Mouse (Mus musculus) neural tube, embryonic 13.5 days (tissue): Measurements from ENCODE around the gene Lpcat2. TPM values are rescaled to one million over a fixed set of nuclear protein-coding genes. Genes with fewer than 3 reads are reported as not detected.
A peak's percentile ranks its signal among the peaks of the same experiment; 100 is the strongest.

Experiments
- ATAC-seq: fragments of 200-750 bp; cut with Nextera tagmentation; 2 replicates; pipeline ENCODE4 v1.8.0; 2017; ENCODE audit warnings: low read depth, mild to moderate bottlenecking, moderate TSS enrichment, moderate library complexity
- H3K27ac ChIP-seq: fragments of 300-500 bp; sonication (generic); replicated peaks from 2 replicates; pipeline ENCODE4 v1.5.1; 2015; ENCODE audit warnings: moderate library complexity, mild to moderate bottlenecking, inconsistent platforms
- H3K27me3 ChIP-seq: fragments of 300-500 bp; sonication (generic); 2 replicates; pipeline ENCODE4 v1.6.1; 2015; ENCODE audit warnings: mild to moderate bottlenecking, inconsistent platforms
- H3K36me3 ChIP-seq: fragments of 300-500 bp; sonication (generic); 2 replicates; pipeline ENCODE4 v1.6.1; 2015; ENCODE audit warnings: mild to moderate bottlenecking, inconsistent platforms
- H3K4me1 ChIP-seq: fragments of 300-500 bp; sonication (generic); replicated peaks from 2 replicates; pipeline ENCODE4 v1.6.1; 2015; ENCODE audit warnings: inconsistent platforms
- H3K4me2 ChIP-seq: fragments of 300-500 bp; sonication (generic); 2 replicates; pipeline ENCODE4 v1.6.1; 2015; ENCODE audit warnings: inconsistent platforms, mild to moderate bottlenecking, moderate library complexity
- H3K4me3 ChIP-seq: fragments of 300-500 bp; sonication (generic); 2 replicates; pipeline ENCODE4 v1.5.1; 2015; ENCODE audit warnings: mild to moderate bottlenecking, inconsistent platforms
- H3K9ac ChIP-seq: fragments of 300-500 bp; sonication (generic); 2 replicates; pipeline ENCODE4 v1.6.1; 2015; ENCODE audit warnings: moderate library complexity, mild to moderate bottlenecking, inconsistent platforms
- H3K9me3 ChIP-seq: fragments of 300-500 bp; sonication (generic); 2 replicates; pipeline ENCODE4 v1.6.1; 2016; ENCODE audit warnings: inconsistent platforms
- WGBS: fragments of 180-500 bp; shearing (Covaris S2); methylation state at CpG from one replicate; pipeline ENCODE4 v1.1.7; 2015; 5-methylcytosine and 5-hydroxymethylcytosine counted together
- polyA plus RNA-seq: library from polyadenylated mRNA; unstranded; fragments of >200 nt; fragmentation: Nextera tagmentation; extraction: Ambion mirVana; gene quantifications from 2 replicates; pipeline ENCODE4 v1.2.1, GENCODE M21; 2015

The Lpcat2 gene
- 11.3 and 13.9 TPM in 2 replicates for polyA plus RNA-seq

GRCm38 (mm10) chr8:92855171-92855894 is at the start of gene Lpcat2:
Gene Lpcat2, plus strand, starts transcription at chr8:92855339.
- Histone ChIP-seq H3K4me1 (peaks cover 37% of the 10 kb centered on the region), H3K27ac (0 out of 2 replicates have a peak within 1 kb of the TSS, but pooled peaks have one; percentile 13), H3K9me3 (0 out of 2 replicates have a peak, but pooled peaks cover 5% of the 10 kb centered on the region), H3K4me2 (peak within 1 kb of the TSS; percentile 68), H3K27me3 (peaks cover 26% of the 10 kb centered on the region), H3K36me3 (no peaks in the 10 kb centered on the region), H3K4me3 (peak within 1 kb of the TSS; percentile 67), H3K9ac (peak within 1 kb of the TSS; percentile 83)
- peak; percentile 77 for ATAC-seq
- under 1% methylated on average over 50 of the region's 50 CpGs for WGBS

- H3K36me3 ChIP-seq, result no peaks in the 10 kb centered on the region
- no peak overlapping the region for H3K27ac ChIP-seq
- no peak overlapping the region for H3K9ac ChIP-seq
- peaks cover 12% of the 10 kb centered on the region; the same call in 1 of the 2 replicates for H3K27me3 ChIP-seq
- no peaks in the 10 kb centered on the region for H3K9me3 ChIP-seq
- ATAC-seq, result no peak
- no peak overlapping the region for H3K4me3 ChIP-seq
- 82% methylated on average over 2 of the region's 2 CpGs for WGBS
- H3K4me2 ChIP-seq, result no peak overlapping the region
- no peaks in the 10 kb centered on the region for H3K4me1 ChIP-seq
Measured at GRCm38 (mm10) chr8:92812773-92813172, 42.4 kb upstream of the Lpcat2 start.

- Histone ChIP-seq H3K36me3 (no peaks in the 10 kb centered on the region), H3K27ac (no peak overlapping the region), H3K27me3 (peaks cover 4% of the 10 kb centered on the region; the same call in 1 of the 2 replicates), H3K9me3 (no peaks in the 10 kb centered on the region), H3K9ac (no peak overlapping the region), H3K4me2 (no peak overlapping the region), H3K4me3 (no peak overlapping the region), H3K4me1 (no peaks in the 10 kb centered on the region)
- 74% methylated on average over 5 of the region's 5 CpGs for WGBS
- ATAC-seq, result no peak
Measured at GRCm38 (mm10) chr8:92815661-92816060, 39.5 kb upstream of the Lpcat2 start.

- Histone ChIP-seq H3K9ac (no peak overlapping the region), H3K4me3 (no peak overlapping the region), H3K27me3 (peaks cover 4% of the 10 kb centered on the region; the same call in 1 of the 2 replicates), H3K4me1 (no peaks in the 10 kb centered on the region), H3K4me2 (no peak overlapping the region), H3K36me3 (no peaks in the 10 kb centered on the region), H3K9me3 (no peaks in the 10 kb centered on the region), H3K27ac (no peak overlapping the region)
- ATAC-seq, result peak; percentile 87
- WGBS, result 25% methylated on average over 6 of the region's 6 CpGs
Measured at GRCm38 (mm10) chr8:92817928-92818818, 37.0 kb upstream of the Lpcat2 start.

GRCm38 (mm10) chr8:92821151-92821550 is 34.0 kb upstream of the Lpcat2 start:
- Histone ChIP-seq H3K4me2 (no peak overlapping the region), H3K9ac (no peak overlapping the region), H3K4me1 (no peaks in the 10 kb centered on the region), H3K27ac (no peak overlapping the region), H3K36me3 (no peaks in the 10 kb centered on the region), H3K27me3 (peaks cover 15% of the 10 kb centered on the region), H3K4me3 (no peak overlapping the region), H3K9me3 (no peaks in the 10 kb centered on the region)
- no peak for ATAC-seq

GRCm38 (mm10) chr8:92822386-92822785 is 32.8 kb upstream of the Lpcat2 start:
- 82% methylated on average over 5 of the region's 5 CpGs for whole genome bisulfite sequencing
- Histone ChIP-seq H3K4me1 (peaks cover 6% of the 10 kb centered on the region), H3K27me3 (peaks cover 23% of the 10 kb centered on the region), H3K4me2 (no peak overlapping the region), H3K36me3 (no peaks in the 10 kb centered on the region), H3K9me3 (no peaks in the 10 kb centered on the region), H3K27ac (no peak overlapping the region), H3K4me3 (no peak overlapping the region), H3K9ac (no peak overlapping the region)
- ATAC-seq, result no peak

- H3K9ac ChIP-seq, result no peak overlapping the region
- H3K36me3 ChIP-seq, result no peaks in the 10 kb centered on the region
- no peak overlapping the region for H3K4me2 ChIP-seq
- no peak for ATAC-seq
- 74% methylated on average over 4 of the region's 4 CpGs for WGBS
- no peak overlapping the region for H3K4me3 ChIP-seq
- H3K9me3 ChIP-seq, result no peaks in the 10 kb centered on the region
- peaks cover 22% of the 10 kb centered on the region for H3K4me1 ChIP-seq
- H3K27ac ChIP-seq, result no peak overlapping the region
- H3K27me3 ChIP-seq, result peaks cover 33% of the 10 kb centered on the region
Measured at GRCm38 (mm10) chr8:92825991-92826390, 29.1 kb upstream of the Lpcat2 start.

GRCm38 (mm10) chr8:92827243-92828034 is 27.7 kb upstream of the Lpcat2 start, which contains the start of gene Mmp2:
Gene Mmp2, plus strand, starts transcription at chr8:92827291.
- peaks cover 22% of the 10 kb centered on the region for H3K4me1 ChIP-seq
- peak within 1 kb of the TSS; percentile 79 for H3K4me2 ChIP-seq
- peak within 1 kb of the TSS; percentile 50 for H3K4me3 ChIP-seq
- peak; percentile 62; the same call in 1 of the 2 replicates for ATAC-seq
- WGBS, result 1% methylated on average over 37 of the region's 37 CpGs
- peak within 1 kb of the TSS; percentile 78 for H3K9ac ChIP-seq
- 0 out of 2 replicates have a peak within 1 kb of the TSS, but pooled peaks have one; percentile 38 for H3K27ac ChIP-seq
- H3K27me3 ChIP-seq, result peaks cover 33% of the 10 kb centered on the region
- no peaks in the 10 kb centered on the region for H3K36me3 ChIP-seq
- H3K9me3 ChIP-seq, result no peaks in the 10 kb centered on the region

GRCm38 (mm10) chr8:92828251-92828743 is 26.8 kb upstream of the Lpcat2 start:
- peak overlapping the region; percentile 79 for H3K4me2 ChIP-seq
- peak; percentile 70; the same call in 1 of the 2 replicates for ATAC-seq
- WGBS, result 49% methylated on average over 15 of the region's 15 CpGs
- H3K27me3 ChIP-seq, result peaks cover 33% of the 10 kb centered on the region
- H3K36me3 ChIP-seq, result no peaks in the 10 kb centered on the region
- no peak overlapping the region for H3K9ac ChIP-seq
- peaks cover 22% of the 10 kb centered on the region for H3K4me1 ChIP-seq
- H3K27ac ChIP-seq, result no peak overlapping the region
- H3K9me3 ChIP-seq, result no peaks in the 10 kb centered on the region
- H3K4me3 ChIP-seq, result peak overlapping the region; percentile 50

GRCm38 (mm10) chr8:92834065-92834731 is 20.9 kb upstream of the Lpcat2 start:
- Histone ChIP-seq H3K27me3 (no peaks in the 10 kb centered on the region), H3K9ac (no peak overlapping the region), H3K4me1 (no peaks in the 10 kb centered on the region), H3K4me2 (no peak overlapping the region), H3K9me3 (no peaks in the 10 kb centered on the region), H3K27ac (no peak overlapping the region), H3K36me3 (no peaks in the 10 kb centered on the region), H3K4me3 (no peak overlapping the region)
- 66% methylated on average over 5 of the region's 5 CpGs for WGBS
- ATAC-seq, result no peak
